Mouse (Mus musculus): ENCODE measurements around the gene Tdp1. TPM values are rescaled to one million over a fixed set of nuclear protein-coding genes. Genes with fewer than 3 reads are reported as not detected.
A peak's percentile ranks its signal among the peaks of the same experiment; 100 is the strongest.
"Not testable (repeated sequence)": the region's sequence is repeated elsewhere in the genome, so short reads cannot be mapped to it uniquely, and the experiment has no call there.

Tdp1 gene
- total RNA-seq, 1 experiment, result 27.5 TPM

DNA sequence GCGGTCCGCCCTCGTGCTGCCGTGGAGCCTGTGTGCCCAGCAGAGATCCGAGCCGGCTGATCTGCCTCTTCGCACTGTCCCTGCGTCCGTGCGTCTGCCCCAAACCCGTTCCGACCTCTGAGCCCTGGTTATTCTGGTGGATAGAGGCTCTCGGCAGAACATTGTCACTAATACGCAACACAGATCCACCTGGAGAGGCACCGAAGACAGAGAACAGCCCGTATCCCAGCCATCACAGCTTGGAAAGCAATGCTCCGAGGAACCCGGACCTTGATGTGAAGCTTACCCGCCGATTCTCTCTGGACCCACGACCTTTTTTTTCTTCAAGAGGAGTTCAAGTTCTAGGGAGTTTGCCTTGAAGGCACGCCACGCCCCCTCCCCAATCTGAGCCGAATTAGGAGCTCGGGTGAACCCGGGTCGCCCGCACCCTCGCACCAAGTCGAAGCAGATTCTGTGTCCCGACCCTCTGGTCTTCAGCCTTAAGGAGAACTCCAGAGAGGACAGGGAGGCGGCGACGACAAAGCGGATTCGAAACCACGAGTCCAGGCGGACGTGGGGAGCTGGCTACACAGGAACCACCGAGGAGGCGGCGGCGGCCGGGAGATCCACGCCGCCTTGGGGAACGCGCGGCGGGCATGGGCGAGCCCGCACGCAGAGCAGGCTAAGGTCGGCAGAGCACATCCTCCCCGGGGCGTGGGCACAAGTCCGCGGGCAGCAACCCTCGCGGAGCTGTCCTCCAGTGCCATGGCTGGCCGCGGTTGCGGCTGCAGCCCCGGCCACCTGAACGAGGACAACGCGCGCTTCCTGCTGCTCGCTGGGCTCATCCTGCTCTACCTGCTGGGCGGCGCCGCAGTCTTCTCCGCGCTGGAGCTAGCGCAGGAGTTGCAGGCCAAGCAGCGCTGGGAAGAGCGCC is 81.1 kb downstream of the Tdp1 start:
- H3K4me3 ChIP-seq (ENCODE audit: insufficient read depth in 1 of 2, low read depth in 1 of 2, low read length in 2 of 2, poor library complexity in 1 of 2, severe bottlenecking in 1 of 2), result peak overlapping the region; percentile 52 to 56
- DNase-seq (ENCODE audit: low read depth, low spot score), result peak; percentile 37
- peaks cover 0 to 8% of the 10 kb centered on the region in 2 experiments; a peak in 1 of 4 replicates for H3K4me1 ChIP-seq (ENCODE audit: control insufficient read depth in 2 of 2, insufficient read depth in 2 of 2, low read length in 2 of 2, poor library complexity in 1 of 2)
- no peaks in the 10 kb centered on the region for H3K36me3 ChIP-seq (ENCODE audit: control insufficient read depth, insufficient read depth, low read length, poor library complexity, severe bottlenecking)
- in situ Hi-C loops (cut with MboI; ENCODE audit: low sequenced_read_pairs in 2 of 2, unreplicated experiment in 2 of 2), result no loop called here
- H3K9ac ChIP-seq (ENCODE audit: insufficient read depth, low read depth, low read length, poor library complexity, severe bottlenecking), result peak overlapping the region; percentile 29; the same call in 1 of the 2 replicates
- no peak for TF ChIP-seq ZC3H11A (IDR thresholded peaks at IDR 0.05; ENCODE audit: borderline replicate concordance, low read depth, low read length)
- TF ChIP-seq CHD2 (IDR thresholded peaks at IDR 0.05; ENCODE audit: low read depth, low read length), result no peak
- H3K27ac ChIP-seq (ENCODE audit: insufficient read depth, low read depth, low read length, poor library complexity, severe bottlenecking), result no peak overlapping the region
- no peaks in the 10 kb centered on the region for H3K9me3 ChIP-seq (ENCODE audit: control insufficient read depth, insufficient read depth, low read depth, low read length)

- Histone ChIP-seq H3K4me1 (ENCODE audit: control insufficient read depth in 2 of 2, insufficient read depth in 2 of 2, low read length in 2 of 2, poor library complexity in 1 of 2) (peaks cover 0 to 8% of the 10 kb centered on the region in 2 experiments; a peak in 1 of 4 replicates), H3K4me3 (ENCODE audit: insufficient read depth in 1 of 2, low read depth in 1 of 2, low read length in 2 of 2, poor library complexity in 1 of 2, severe bottlenecking in 1 of 2) (peak overlapping the region; percentile 52 to 56), H3K9me3 (ENCODE audit: control insufficient read depth, insufficient read depth, low read depth, low read length) (no peaks in the 10 kb centered on the region), H3K27ac (ENCODE audit: insufficient read depth, low read depth, low read length, poor library complexity, severe bottlenecking) (no peak overlapping the region), H3K9ac (ENCODE audit: insufficient read depth, low read depth, low read length, poor library complexity, severe bottlenecking) (peak overlapping the region; percentile 29; the same call in 1 of the 2 replicates), H3K36me3 (ENCODE audit: control insufficient read depth, insufficient read depth, low read length, poor library complexity, severe bottlenecking) (no peaks in the 10 kb centered on the region)
- in situ Hi-C loops (cut with MboI; ENCODE audit: low sequenced_read_pairs in 2 of 2, unreplicated experiment in 2 of 2), result no loop called here
- TF ChIP-seq CHD2 (IDR thresholded peaks at IDR 0.05; ENCODE audit: low read depth, low read length) (no peak), HCFC1 (IDR thresholded peaks at IDR 0.05; ENCODE audit: borderline replicate concordance, insufficient read depth, low read length) (no peak), ZNF384 (IDR thresholded peaks at IDR 0.05; ENCODE audit: low read depth, low read length) (no peak), MAFK (IDR thresholded peaks at IDR 0.05; ENCODE audit: insufficient read depth, low read depth, low read length) (no peak), ZC3H11A (IDR thresholded peaks at IDR 0.05; ENCODE audit: borderline replicate concordance, low read depth, low read length) (no peak)
- DNase-seq (ENCODE audit: low read depth, low spot score), result no peak
Measured at GRCm38 (mm10) chr12:99966116-99966770, 81.9 kb downstream of the Tdp1 start.

DNA sequence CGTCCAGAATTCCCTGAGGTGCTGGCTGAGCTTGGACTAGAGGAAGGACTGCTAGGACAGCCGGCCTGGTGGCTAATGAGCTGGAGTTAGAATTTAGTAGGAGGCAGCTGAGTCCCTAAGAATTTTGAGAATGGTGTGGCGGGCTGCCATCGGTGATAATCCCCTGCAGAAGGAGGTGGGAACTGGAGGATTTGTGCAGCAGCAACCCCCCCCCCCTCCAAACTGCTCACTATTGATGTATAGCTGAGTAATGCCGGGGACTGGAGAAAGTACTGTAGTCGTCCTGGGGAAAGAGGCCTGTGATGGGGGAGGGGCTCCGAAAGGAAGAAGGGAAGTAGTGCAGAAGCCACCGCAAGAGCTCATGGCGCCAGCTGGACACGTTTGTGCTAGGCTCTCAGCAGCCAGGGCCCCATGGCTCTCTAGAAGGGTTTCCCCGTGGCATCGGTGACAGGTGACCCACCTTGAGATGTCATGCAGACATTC is 82.6 kb downstream of the Tdp1 start:
- Histone ChIP-seq H3K27ac (ENCODE audit: insufficient read depth, low read depth, low read length, poor library complexity, severe bottlenecking) (no peak overlapping the region), H3K9me3 (ENCODE audit: control insufficient read depth, insufficient read depth, low read depth, low read length) (no peaks in the 10 kb centered on the region), H3K4me3 (ENCODE audit: insufficient read depth in 1 of 2, low read depth in 1 of 2, low read length in 2 of 2, poor library complexity in 1 of 2, severe bottlenecking in 1 of 2) (no peak overlapping the region), H3K9ac (ENCODE audit: insufficient read depth, low read depth, low read length, poor library complexity, severe bottlenecking) (no peak overlapping the region), H3K36me3 (ENCODE audit: control insufficient read depth, insufficient read depth, low read length, poor library complexity, severe bottlenecking) (no peaks in the 10 kb centered on the region), H3K4me1 (ENCODE audit: control insufficient read depth in 2 of 2, insufficient read depth in 2 of 2, low read length in 2 of 2, poor library complexity in 1 of 2) (peaks cover 0 to 8% of the 10 kb centered on the region in 2 experiments; a peak in 1 of 4 replicates)
- in situ Hi-C loops (cut with MboI; ENCODE audit: low sequenced_read_pairs in 2 of 2, unreplicated experiment in 2 of 2), result no loop called here
- no peak for DNase-seq (ENCODE audit: low read depth, low spot score)
- TF ChIP-seq MAFK (IDR thresholded peaks at IDR 0.05; ENCODE audit: insufficient read depth, low read depth, low read length) (no peak), ZNF384 (IDR thresholded peaks at IDR 0.05; ENCODE audit: low read depth, low read length) (no peak), HCFC1 (IDR thresholded peaks at IDR 0.05; ENCODE audit: borderline replicate concordance, insufficient read depth, low read length) (no peak), ZC3H11A (IDR thresholded peaks at IDR 0.05; ENCODE audit: borderline replicate concordance, low read depth, low read length) (no peak), CHD2 (IDR thresholded peaks at IDR 0.05; ENCODE audit: low read depth, low read length) (no peak)

DNA sequence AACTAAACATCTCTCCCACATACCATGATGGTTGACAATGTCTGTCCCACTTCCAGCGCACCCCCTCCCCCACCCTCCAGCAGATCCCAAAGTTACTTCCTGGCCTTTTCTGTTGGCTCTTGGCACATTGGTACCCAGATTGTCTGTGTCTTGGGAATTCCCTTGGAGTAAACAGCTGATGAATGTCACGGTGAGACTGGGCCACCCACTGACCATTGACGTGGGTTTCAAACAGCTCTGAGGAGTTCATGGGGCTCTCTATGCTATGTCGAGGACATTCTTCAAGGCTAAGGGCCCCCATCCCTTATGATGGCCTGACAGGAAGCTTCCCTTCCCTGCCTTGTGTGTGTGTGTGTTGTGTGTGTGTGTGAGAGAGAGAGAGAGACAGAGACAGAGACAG is 85.6 kb downstream of the Tdp1 start:
- Histone ChIP-seq H3K36me3 (ENCODE audit: control insufficient read depth, insufficient read depth, low read length, poor library complexity, severe bottlenecking) (no peaks in the 10 kb centered on the region), H3K9me3 (ENCODE audit: control insufficient read depth, insufficient read depth, low read depth, low read length) (no peaks in the 10 kb centered on the region), H3K4me3 (ENCODE audit: insufficient read depth in 1 of 2, low read depth in 1 of 2, low read length in 2 of 2, poor library complexity in 1 of 2, severe bottlenecking in 1 of 2) (no peak overlapping the region), H3K4me1 (ENCODE audit: control insufficient read depth in 2 of 2, insufficient read depth in 2 of 2, low read length in 2 of 2, poor library complexity in 1 of 2) (peaks cover 0 to 3% of the 10 kb centered on the region in 2 experiments; a peak in 1 of 4 replicates), H3K9ac (ENCODE audit: insufficient read depth, low read depth, low read length, poor library complexity, severe bottlenecking) (no peak overlapping the region), H3K27ac (ENCODE audit: insufficient read depth, low read depth, low read length, poor library complexity, severe bottlenecking) (no peak overlapping the region)
- TF ChIP-seq HCFC1 (IDR thresholded peaks at IDR 0.05; ENCODE audit: borderline replicate concordance, insufficient read depth, low read length), result no peak
- no peak for TF ChIP-seq ZNF384 (IDR thresholded peaks at IDR 0.05; ENCODE audit: low read depth, low read length)
- TF ChIP-seq CHD2 (IDR thresholded peaks at IDR 0.05; ENCODE audit: low read depth, low read length), result no peak
- no peak for TF ChIP-seq MAFK (IDR thresholded peaks at IDR 0.05; ENCODE audit: insufficient read depth, low read depth, low read length)
- TF ChIP-seq ZC3H11A (IDR thresholded peaks at IDR 0.05; ENCODE audit: borderline replicate concordance, low read depth, low read length), result no peak
- no peak for DNase-seq (ENCODE audit: low read depth, low spot score)
- in situ Hi-C loops (cut with MboI; ENCODE audit: low sequenced_read_pairs in 2 of 2, unreplicated experiment in 2 of 2), result loop anchor here (5.0 to 10.0 kb wide), 2 partner anchors 135 to 142 kb away; partner anchors contain the start of gene Psmc1 (in 1 of the 2)

DNA sequence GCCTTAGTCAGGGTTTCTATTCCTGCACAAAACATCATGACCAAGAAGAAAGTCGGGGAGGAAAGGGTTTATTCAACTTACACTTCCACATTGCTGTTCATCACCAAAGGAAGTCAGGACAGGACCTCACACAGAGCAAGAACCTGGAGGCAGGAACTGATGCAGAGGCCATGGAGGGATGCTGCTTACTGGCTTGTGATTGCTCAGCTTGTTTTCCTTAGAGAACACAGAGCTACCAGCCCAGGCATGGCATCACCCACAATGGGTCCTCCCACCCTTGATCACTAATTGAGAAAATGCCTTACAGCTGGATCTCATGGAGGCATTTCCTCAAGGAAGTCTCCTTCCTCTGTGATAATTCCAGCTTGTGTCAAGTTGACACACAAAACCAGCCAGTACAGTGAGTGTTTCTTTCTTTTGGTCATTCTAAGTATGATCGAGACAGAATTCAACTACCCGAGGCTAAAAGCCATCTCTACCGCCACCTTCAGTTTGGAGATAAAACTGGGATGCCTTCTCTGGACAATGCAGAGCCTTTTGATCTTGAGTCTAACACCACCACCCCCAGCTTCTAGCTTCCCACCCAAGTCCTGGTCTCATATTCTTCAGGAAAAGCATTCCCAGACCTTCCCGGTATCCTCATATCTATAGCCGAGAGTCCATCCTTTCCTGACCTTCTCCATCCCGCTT is 87.0 kb downstream of the Tdp1 start:
- not testable (repeated sequence) for H3K9ac ChIP-seq (ENCODE audit: insufficient read depth, low read depth, low read length, poor library complexity, severe bottlenecking); H3K4me3 ChIP-seq (ENCODE audit: insufficient read depth in 1 of 2, low read depth in 1 of 2, low read length in 2 of 2, poor library complexity in 1 of 2, severe bottlenecking in 1 of 2); H3K36me3 ChIP-seq (ENCODE audit: control insufficient read depth, insufficient read depth, low read length, poor library complexity, severe bottlenecking); H3K9me3 ChIP-seq (ENCODE audit: control insufficient read depth, insufficient read depth, low read depth, low read length); DNase-seq (ENCODE audit: low read depth, low spot score); H3K4me1 ChIP-seq (ENCODE audit: control insufficient read depth in 2 of 2, insufficient read depth in 2 of 2, low read length in 2 of 2, poor library complexity in 1 of 2); H3K27ac ChIP-seq (ENCODE audit: insufficient read depth, low read depth, low read length, poor library complexity, severe bottlenecking)
- in situ Hi-C loops (cut with MboI; ENCODE audit: low sequenced_read_pairs in 2 of 2, unreplicated experiment in 2 of 2), result loop anchor here (5.0 to 10.0 kb wide), 2 partner anchors 133 to 141 kb away; partner anchors contain the start of gene Psmc1 (in 1 of the 2)
